Mouse (Mus musculus): ENCODE measurements around the gene Znrf3. TPM values are rescaled to one million over a fixed set of nuclear protein-coding genes. Genes with fewer than 3 reads are reported as not detected.
A peak's percentile ranks its signal among the peaks of the same experiment; 100 is the strongest.

The Znrf3 gene
- total RNA-seq, 2 experiments from 2014 or later: 14.6 to 16.3 TPM

DNA sequence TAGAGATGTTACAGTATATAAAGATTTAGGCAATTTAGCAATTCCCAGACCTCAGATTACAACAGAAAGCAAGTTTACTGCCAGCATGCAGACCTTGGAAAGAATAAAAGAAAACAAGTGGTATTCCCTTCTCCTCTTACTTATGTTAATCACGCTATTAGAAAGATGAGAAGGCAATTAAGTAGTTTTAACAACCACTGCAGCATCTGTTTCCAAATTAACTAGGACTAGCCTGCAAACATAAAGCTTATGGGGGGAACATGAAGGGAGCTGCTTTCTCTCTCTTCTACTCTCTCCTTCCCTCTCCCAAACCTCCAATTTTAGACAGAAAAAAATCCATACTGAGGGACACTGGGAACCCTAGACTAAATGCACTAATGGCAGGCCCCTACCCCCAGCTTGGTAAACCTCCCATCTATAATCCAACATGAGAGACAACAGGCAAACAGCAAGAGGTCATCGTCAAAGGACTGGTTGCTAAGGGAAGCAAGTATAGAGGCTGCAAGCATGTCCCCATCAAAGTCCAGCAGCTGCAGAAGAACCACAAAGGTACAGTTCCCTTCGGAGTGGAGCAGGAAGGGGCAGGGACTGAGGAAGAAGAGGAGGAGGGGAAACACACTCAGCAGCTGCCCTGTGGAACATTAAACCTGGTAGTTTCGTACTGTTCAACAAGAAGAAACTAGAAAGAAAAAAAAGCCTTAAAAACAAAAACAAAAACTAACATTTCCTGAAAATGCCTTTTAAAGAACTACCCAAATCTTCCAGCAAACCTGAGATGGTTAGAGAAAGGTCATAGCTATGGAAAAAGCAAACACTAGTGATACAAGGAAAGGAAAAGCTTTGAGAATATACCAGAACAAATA, 53.4 kb downstream of the Znrf3 start:
- no peak for DNase-seq

DNA sequence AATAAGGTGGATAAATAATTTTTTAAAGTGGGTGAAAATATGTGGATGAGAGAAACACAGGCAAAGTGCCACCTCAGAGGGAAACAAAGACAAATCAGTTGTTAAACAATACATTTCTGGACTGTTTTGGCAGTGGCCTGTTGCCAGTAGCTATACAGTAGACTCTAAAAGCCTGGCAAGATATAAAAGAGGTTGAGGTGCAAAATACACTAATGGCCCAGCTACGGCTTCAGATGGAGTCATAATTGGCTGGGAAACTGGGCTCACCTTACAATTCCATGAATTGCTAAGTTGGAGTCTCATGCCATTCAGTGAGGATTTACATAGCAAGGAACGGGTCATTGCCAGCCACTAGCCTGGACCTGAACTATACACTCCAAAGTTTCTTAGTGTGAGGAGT, 62.0 kb downstream of the Znrf3 start:
- no peak for DNase-seq

DNA sequence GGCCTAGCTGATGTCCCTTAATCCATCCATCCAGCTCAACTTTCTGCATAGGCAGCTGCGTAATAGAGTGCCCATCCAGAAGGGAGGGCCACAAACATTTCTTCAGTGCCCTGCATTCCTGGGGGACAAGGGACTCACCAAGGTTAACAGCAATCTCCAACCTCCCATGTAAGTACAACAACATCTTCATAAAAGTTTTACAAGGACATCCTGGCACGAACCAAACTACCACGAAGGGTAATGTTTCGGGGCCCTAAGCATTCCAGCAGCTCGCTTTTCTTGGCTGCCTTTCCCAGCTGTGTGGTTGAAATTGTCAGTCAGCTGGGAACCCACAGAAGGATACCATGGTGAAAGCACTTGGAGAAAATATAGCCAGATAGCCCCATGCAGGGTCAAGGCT, 63.4 kb downstream of the Znrf3 start:
- DNase-seq: peak; percentile 15

DNA sequence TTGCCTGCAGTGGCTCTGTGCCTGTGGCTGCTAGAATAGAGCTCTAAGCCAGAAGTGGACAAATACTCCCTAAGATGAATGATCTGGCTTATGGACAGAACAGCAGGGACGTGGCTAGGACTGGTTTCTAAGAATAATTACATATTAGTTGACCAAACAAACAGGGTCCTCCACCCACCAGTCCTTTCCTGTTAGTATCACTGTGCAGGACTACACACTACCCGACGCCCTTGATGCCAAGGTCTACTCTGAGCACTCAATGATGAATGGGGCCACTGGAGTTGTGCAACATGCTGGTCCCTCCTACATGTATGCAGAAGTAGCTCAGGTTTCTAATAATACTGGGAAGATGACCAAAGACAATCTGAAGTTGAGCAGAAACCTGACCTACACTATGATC, 64.4 kb downstream of the Znrf3 start:
- no peak for DNase-seq

DNA sequence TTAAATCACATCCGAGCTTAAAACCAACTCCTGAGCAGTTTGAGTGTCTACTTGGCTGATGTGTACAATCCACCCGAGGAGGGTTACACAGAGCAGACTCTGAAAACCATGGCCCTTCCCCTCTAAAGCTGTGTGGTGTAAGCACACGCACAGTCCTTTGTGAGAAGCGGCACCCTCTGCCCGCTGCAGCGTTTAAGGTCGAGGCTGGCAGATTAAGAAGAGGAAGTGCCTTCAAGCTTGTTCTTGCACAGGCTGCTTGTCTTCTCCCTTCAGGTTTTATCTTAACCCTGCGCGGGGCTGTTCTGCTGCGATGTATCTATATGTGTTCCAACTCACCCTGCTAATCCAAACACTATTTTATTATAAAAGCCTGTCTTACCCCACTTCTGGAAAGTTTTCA, 75.5 kb downstream of the Znrf3 start:
- no peak for DNase-seq

DNA sequence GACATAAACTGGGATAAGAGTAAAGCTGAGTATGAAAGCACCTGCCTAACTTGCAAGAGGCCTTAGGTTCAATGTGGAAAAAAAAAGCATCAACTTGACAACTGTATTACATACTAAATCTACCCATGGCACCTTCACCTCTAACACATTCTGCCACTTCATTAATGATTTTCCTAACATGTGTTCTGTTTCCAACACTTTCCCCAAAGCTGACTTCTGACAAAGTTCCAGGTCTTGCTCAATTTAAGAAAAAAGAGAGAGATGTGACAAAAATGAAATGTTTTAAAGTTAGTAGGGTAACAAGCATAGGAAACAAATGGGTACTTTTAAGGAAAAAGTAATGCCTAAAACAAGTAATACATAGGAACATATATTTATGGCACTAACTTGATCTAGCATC, 76.2 kb downstream of the Znrf3 start:
- DNase-seq: no peak

DNA sequence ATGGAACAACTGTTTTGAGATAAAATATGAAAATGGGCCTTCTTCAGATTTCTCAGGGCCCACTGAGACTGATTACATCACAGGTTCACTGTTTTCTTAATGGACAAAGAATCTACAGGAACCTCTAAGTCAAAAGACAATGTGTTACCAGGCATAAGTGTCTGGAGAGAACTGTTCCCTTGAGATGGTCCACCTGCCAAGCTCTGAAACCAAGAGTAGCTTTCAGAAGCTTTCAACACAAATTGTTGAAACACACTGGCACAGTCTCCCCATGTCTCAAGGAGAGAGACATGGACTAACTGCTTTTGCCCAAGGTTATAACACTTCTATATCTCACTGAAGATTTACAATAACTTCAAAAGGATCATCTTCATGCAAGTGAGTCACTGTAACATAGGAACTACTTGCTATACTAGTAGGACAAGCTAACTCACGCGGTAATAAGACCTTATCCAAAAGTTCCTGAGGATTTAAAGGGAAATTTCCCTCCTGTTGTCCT, 89.3 kb downstream of the Znrf3 start:
- DNase-seq: no peak

DNA sequence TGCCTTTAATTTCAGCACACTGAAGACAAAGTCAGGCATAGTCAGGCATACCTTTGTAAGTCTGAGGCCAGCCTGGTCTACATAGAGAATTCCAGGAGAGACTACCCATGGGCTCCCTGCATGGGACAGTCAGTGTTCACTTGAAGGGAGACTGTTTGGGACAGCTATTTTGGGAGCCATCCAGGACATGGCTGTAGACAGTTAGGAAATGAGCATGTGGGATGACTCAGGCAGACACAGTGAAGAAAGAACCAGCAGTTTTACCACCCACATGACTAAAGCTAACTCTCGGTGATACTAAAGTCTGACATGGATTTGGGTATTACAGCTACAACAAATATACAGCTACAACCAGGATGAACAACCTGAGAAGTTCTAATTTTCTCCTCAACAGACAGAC, 89.9 kb downstream of the Znrf3 start:
- DNase-seq: no peak

DNA sequence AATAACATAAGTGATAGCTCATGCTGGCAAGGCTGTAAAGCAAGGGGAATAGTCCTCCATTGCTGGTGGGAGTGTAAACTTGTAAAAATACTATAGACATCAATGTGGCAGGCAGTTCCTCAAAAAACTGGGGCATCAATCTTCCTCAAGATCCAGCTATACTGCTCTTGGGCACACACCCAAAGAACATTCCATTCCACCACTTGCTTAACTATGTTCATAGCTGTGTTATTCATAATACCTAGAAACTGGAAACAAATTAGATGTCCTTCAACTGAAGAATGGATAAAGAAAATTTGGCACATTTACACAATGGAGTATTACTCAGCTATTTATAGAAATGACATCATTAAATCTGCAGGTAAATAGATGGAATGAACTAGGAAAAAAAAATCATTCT, 91.6 kb downstream of the Znrf3 start:
- no peak for DNase-seq

DNA sequence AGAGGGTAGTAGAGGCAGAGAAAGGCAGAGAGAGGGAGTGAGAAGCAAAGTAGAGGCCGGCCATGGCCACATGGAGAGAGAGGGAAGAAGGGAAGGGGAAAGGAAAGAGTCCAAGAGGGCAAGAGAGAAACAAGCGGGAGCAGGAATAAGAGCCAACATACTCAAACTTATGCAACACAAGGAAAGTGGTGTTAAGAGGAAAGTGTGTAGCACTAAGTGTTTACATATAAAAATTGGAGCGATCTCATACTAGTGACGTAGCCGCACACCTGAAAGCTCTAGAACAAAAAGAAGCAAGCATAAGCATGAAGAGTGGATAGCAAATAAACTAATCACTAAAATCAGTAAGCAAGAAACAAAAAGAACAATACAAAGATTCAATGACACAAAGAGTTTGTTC, 95.2 kb downstream of the Znrf3 start:
- DNase-seq: no peak

DNA sequence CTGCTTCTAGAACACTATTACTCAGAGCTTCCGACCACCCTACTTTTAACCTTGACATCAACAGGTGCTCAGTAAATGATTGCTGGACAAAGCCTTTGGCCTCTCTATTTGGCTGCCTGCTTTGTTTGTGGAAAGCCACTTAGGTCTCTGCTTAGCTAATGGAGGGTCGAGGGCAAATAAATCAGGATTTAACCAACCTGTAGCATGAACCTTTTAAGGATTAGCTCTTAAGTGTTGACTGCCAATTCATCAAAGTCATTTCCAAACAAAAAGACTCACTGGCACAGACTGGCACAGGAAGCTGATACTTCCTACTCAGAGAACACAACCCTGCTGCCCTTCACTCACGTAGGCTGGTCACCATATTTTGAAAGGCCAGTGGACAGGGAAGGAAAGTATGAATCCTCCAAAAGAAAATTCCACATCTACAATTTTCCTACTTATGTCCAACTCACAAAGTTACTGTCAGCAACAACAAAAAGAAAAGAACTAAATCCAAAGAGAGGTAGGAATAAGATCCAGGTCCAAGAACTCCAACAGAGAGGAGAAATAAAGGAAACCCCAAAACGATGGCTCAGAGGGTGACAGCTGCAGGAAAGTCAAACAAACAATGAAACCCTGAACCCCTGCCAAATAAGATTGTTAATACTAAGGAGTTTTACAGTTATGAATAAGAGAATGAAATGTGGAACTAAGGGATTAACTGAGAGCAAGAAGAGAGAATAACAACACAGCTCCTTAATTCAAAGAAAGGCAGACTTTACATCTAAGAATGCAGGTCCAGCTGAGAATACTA, 97.6 kb downstream of the Znrf3 start:
- DNase-seq: no peak

DNA sequence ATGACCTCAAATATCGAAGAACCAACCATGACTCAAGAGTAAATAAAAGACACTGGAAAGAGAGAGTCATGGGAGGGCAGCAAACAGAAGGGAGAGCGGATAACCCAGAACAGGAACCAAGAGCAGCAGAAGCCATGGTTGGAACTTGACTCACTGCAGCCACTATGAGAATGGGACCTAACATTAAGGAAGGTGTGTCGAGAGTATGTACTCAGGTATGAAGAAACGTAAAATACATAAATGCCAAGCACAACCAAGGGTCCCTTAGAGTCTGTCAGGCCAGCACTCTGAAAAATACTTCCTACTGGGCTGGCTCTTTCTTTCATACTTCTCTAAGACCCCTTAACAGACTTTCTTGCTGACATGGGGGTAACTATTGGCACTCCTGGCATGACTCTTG, 100.9 kb downstream of the Znrf3 start:
- DNase-seq: no peak

DNA sequence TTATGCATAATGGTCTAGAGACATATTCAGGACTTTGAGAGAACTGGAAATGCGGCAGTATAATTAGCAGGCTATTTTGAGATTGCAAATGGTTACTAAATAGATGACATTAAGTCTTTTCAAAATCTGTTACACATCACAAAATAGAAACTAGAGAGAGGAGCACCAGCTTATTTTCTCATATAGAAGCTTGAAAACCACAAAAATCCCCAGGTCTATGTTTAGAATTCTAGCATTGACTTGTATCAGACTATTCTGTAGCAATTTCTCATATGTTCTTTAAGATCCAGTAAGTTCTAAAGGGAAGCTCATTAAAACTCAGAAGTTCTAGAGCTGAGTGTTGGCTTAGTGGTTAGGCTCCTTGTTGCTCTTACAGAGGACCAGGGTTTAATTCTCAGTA, 104.9 kb downstream of the Znrf3 start:
- no peak for DNase-seq

DNA sequence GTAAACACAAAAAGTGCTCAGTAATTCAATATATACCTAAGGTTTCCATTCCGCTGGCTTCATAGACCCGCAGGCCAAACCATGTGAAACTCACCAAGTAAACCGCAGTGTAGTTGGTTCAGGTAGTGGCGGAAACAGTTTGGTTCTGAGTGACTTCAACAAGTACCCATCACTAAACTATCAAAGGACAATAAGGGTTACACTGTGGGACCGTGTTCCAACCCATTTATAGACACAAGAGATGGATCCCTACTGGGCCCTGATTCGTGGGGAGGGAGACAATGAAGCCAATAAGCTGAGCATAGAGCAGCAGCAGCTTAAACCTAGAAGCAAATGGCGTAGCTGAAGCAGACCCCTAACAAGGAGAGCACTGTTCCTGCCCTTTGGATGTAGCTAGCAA, 107.8 kb downstream of the Znrf3 start:
- no peak for DNase-seq

DNA sequence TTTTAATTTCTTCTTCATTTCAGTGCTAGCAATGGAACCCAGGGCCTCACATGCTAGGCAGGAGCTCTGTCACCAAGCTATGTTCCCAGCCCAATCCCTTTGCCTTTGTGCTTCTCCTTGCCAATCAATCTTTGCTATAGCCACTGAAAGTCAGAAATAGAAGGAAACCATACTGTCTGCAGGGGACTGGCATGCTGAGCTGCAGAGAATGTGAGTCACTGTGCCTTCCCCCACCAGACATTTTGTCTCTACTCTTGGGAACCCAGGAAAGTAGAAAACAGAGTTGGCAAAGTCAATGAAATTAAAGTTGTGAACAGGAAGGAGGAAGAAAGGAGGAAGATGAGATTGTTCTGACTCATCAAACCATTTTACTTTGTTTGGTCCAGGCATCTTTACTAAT, 108.4 kb downstream of the Znrf3 start:
- DNase-seq: no peak

DNA sequence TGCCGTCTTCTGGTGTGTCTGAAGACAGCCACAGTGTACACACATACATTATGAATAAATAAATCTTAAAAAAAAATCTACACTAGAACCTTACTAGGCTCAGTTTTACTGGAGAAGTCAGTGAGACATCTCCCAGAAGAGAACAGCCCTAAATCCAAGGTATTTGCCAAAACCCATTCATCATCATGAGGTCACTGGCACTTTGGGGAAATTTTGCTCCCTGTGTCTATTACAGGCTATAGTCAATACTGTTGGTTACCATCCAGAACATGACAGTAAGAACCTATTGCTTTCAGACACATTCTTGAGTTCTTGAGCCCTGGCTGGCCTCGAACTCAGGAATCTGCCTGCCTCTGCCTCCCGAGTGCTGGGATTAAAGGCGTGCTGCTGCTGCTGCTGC, 113.8 kb downstream of the Znrf3 start:
- DNase-seq: no peak

DNA sequence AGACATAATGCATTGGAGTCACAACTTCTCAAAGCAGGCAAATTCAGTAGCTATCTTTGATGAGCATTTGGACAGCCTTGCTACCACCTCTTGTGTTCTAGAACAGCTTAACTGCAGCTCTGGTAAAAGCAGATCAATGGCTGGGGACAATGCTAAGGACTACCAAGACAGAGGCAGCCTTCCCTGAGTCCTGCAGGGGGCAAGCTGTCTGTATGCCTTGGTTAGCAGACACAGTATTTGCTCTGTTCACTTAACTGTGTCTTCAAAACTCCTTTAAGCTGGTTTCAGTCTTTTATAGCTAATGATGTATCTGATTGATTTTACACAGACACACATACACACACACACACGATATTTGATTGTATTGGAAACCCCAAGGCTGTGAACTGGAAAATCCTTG, 117.0 kb downstream of the Znrf3 start:
- DNase-seq: no peak

DNA sequence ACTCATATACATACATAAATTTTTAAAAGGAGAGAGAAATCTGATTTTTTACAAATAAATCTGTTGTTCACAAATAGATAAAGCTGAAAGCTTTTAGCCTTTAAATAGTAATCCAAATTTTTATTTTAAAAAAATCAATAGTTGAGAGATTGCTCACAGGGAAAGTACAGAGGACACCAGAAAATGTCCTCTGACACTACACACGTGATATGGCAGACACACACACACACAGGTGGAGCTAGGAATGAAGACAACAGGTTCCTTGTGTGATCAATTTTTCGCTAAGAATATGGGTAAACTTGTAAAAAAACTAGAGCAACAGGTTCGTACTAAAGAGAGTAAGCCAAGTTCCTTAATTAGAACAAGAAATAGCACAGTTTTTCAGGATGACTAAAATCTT, 118.4 kb downstream of the Znrf3 start:
- no peak for DNase-seq

DNA sequence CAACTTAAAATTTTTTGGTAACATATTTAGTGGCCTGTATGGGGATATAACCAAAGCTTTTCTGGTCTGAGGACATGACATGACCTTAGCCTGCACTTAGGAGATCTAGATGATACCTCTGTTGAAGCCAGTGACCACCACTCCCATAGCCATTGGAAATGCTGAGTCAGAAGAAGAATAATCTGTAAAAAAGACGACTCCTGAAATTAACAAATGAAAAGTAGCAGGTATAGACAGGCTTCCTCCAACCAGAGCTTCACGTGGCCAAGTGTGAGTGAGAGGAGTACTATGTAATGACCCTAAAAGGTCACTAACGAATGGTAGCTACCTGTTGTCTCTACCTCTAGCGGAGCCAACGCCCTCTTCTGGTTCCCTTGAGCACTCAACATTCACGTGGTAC, 119.4 kb downstream of the Znrf3 start:
- DNase-seq: no peak

DNA sequence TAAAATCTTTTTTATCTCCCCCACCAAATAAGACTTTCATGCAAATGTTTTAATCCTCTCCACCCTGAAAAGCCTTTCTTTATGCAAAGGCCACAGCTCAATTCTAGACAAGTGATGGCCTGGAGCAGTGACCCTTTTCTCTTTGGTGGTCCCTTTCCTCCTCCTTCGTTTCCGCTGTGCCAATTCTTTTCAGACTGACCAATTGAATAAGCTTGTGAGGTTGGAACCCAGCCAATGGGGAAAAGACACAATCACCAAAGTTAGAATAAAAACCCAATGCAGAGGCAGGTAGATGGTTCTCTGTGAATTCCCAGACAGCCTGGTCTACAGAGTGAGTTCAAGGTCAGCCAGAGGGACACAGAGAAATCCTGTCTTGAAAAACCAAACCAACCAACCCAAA, 120.4 kb downstream of the Znrf3 start:
- DNase-seq: no peak

DNA sequence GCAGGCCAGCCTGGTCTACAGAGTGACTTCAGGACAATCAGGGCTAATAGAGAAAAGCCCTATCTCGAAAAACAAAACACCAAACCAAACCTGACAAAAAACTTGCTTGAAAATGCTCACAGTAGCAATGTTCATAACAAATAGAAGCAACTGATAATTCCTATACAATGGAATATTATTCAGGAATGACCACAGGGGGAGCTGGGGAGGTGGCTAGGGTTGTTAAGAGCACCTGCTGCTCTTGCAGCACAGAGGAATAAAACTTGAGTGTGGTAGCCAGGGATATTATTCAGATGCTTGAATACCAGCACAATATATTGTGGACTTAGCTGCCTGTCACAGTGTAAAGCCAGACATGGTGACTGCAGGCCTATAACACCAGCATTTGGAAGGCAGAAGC, 123.0 kb downstream of the Znrf3 start:
- DNase-seq: no peak

DNA sequence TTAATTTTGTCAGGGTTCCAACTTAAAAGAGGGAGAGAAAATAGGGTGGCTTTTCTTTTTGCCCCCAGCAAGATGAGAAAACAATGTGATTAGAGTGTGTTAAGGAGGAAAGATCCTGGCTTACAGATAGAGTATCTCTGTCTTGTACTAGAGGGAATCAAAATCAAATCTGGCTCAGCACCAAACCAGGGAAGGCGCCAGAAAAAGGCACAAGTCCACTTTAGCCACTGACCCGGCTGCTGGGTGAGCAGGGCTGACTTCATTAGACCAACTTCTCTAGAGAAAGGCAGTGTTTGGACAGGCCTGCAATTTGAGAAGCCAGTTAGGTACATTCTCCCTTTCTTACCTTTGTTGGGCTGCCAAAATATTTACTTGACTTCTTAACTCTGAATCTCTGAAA, 125.7 kb downstream of the Znrf3 start:
- DNase-seq: peak; percentile 55

DNA sequence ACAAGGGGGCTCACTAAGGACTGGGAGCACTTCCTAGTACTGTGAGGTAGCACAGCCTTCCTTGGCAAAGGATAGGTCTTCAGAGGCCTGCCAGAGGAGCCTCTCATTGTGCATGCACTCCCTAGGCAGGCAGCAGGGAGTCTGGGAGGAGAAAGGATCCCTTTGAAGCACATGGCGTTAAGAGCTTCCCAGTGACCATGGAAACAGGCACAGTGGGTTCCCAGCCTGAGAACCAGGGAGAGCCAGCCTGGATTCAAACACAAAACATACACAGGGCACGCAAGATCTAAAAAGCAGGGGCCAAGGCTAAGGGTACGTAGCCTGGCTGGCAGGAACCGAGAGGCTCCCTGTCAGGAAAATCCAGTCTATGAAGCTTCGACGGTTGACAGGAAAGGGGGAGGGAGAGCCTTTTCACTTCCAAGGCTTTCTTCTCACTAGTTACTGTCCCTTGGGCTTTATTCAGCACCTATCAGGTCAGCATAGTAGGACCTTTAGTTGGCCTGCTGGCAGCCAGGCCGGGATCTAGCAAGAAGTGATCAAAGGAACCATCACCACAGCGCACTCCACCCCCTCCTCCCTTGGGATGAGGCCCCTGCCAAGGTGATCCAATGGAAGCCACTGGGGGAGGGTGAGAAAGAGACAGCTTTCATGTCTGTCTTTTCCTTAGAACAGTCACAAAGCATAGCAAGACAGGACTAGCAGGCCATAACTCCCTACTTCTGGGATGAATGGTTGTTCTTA, 126.4 kb downstream of the Znrf3 start:
- DNase-seq: no peak
